Mouse (Mus musculus) forebrain, embryonic 16.5 days (tissue): ENCODE data around the gene Heca. TPM values are rescaled to one million over a fixed set of nuclear protein-coding genes. Genes with fewer than 3 reads are reported as not detected.
"Not testable (repeated sequence)": the region's sequence is repeated elsewhere in the genome, so short reads cannot be mapped to it uniquely, and the experiment has no call there.

Experiments
- ATAC-seq: fragments of 200-750 bp; cut with Nextera tagmentation; 2 replicates; pipeline ENCODE4 v1.8.0; 2017; ENCODE audit warnings: mild to moderate bottlenecking, moderate library complexity
- H3K27ac ChIP-seq: fragments of 300-500 bp; sonication (generic); 2 replicates; pipeline ENCODE4 v1.5.1; 2014; ENCODE audit warnings: low read length, control low read depth
- H3K27me3 ChIP-seq: fragments of 300-500 bp; sonication (generic); replicated peaks from 2 replicates; pipeline ENCODE4 v1.6.1; 2014; ENCODE audit warnings: low read length; ENCODE audit not compliant: control insufficient read depth, insufficient read depth
- H3K36me3 ChIP-seq: fragments of 300-500 bp; sonication (generic); 2 replicates; pipeline ENCODE4 v1.6.1; 2014; ENCODE audit not compliant: control insufficient read depth, insufficient read depth
- H3K4me1 ChIP-seq: fragments of 300-500 bp; sonication (generic); replicated peaks from 2 replicates; pipeline ENCODE4 v1.6.1; 2014; ENCODE audit warnings: low read length; ENCODE audit not compliant: control insufficient read depth, insufficient read depth
- H3K4me2 ChIP-seq: fragments of 300-500 bp; sonication (generic); 2 replicates; pipeline ENCODE4 v1.6.1; 2014; ENCODE audit warnings: mild to moderate bottlenecking, low read length, control low read depth
- H3K4me3 ChIP-seq: fragments of 300-500 bp; sonication (generic); replicated peaks from 2 replicates; pipeline ENCODE4 v1.5.1; 2014; ENCODE audit warnings: mild to moderate bottlenecking, low read length, control low read depth
- H3K9ac ChIP-seq: fragments of 300-500 bp; sonication (generic); replicated peaks from 2 replicates; pipeline ENCODE4 v1.6.1; 2014; ENCODE audit warnings: low read depth, low read length, control low read depth
- H3K9me3 ChIP-seq: fragments of 300-500 bp; sonication (generic); 2 replicates; pipeline ENCODE4 v1.6.1; 2016; ENCODE audit warnings: low read length; ENCODE audit not compliant: control insufficient read depth
- WGBS: fragments of 180-500 bp; shearing (Covaris S2); extraction: QIAGEN DNeasy Blood & Tissue Kit; methylation state at CpG from one replicate; pipeline ENCODE4 v1.1.7; 2014; 5-methylcytosine and 5-hydroxymethylcytosine counted together
- polyA plus RNA-seq: library from polyadenylated mRNA; unstranded; fragments of >200 nt; fragmentation: Nextera tagmentation; extraction: Ambion mirVana; gene quantifications from 2 replicates; pipeline ENCODE4 v1.2.1, GENCODE M21; 2015

Gene Heca
- polyA plus RNA-seq, 1 experiment from 2014 or later, result 7.0 TPM

DNA sequence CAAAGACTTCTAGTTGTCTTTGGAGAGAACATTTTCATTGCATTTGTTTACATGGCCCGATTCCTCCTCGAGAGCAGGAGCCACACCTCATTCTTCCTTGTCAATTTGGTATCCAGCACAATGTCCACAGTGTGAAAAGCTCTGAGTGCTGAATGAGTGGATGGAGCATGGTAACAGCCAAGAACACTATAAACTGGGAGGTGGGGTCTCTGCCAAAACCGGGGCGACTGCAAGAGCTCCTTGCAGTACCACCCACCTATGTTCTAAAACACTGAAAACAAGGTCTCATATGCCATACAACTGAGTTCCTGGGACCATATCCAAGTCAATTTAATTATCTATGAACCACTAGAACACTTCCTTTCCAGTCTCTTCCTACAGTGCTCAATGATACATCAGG lies 39.1 kb downstream of the Heca start:
- no peak overlapping the region for H3K9ac ChIP-seq
- no peak overlapping the region for H3K27ac ChIP-seq
- peaks cover 4% of the 10 kb centered on the region; the same call in 1 of the 2 replicates for H3K36me3 ChIP-seq
- 69% methylated on average over 4 of the region's 4 CpGs for WGBS
- no peak overlapping the region for H3K4me3 ChIP-seq
- no peak for ATAC-seq
- no peaks in the 10 kb centered on the region for H3K27me3 ChIP-seq
- no peaks in the 10 kb centered on the region for H3K4me1 ChIP-seq
- H3K9me3 ChIP-seq, result no peaks in the 10 kb centered on the region
- no peak overlapping the region for H3K4me2 ChIP-seq

DNA sequence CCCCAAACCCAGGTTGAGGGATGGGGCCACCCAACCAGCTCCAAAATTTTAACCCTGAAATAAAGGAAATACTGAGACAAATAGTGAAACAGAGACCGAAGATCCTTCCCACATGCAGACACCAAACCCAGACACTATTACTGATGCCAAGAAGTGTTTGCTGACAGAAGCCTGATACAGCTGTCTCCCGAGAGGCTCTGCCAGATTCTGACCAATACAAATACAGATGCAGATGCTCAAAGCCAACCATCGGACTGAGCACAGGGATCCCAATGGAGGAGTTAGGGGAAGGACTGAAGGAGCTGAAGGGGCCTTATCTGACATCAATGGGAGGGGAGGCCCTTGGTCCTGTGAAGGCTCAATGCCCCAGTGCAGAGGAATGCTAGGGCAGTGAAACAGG lies 41.5 kb downstream of the Heca start:
- 78% methylated on average over 3 of the region's 3 CpGs for WGBS
- H3K36me3 ChIP-seq, H3K9me3 ChIP-seq, H3K27me3 ChIP-seq, H3K4me3 ChIP-seq, H3K27ac ChIP-seq, H3K9ac ChIP-seq, H3K4me1 ChIP-seq, H3K4me2 ChIP-seq, ATAC-seq: not testable (repeated sequence)

DNA sequence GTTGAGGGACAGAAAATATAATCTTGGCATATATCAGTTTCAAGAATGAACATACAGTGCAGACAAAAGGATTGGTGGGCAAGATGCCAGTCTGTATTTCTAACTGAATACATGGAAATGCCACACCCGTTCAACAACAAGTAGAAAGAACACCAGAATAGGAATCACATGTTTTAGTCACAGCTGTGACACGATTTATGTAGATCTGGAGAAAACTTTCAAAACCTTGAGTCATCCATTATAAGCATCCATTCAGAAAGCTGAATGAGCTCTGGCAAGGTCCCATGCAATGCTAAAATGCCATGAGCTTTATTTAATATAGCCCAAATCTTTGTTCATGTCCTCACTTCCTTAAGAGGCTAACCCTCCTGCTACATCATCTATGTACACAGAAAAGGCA lies 44.4 kb downstream of the Heca start:
- peaks cover 17% of the 10 kb centered on the region for H3K36me3 ChIP-seq
- no peak overlapping the region for H3K4me2 ChIP-seq
- H3K27me3 ChIP-seq, result no peaks in the 10 kb centered on the region
- H3K4me1 ChIP-seq, result no peaks in the 10 kb centered on the region
- no peak for ATAC-seq
- no peak overlapping the region for H3K4me3 ChIP-seq
- WGBS, result 92% methylated on average over 2 of the region's 2 CpGs
- H3K9me3 ChIP-seq, result no peaks in the 10 kb centered on the region
- no peak overlapping the region for H3K27ac ChIP-seq
- no peak overlapping the region for H3K9ac ChIP-seq

DNA sequence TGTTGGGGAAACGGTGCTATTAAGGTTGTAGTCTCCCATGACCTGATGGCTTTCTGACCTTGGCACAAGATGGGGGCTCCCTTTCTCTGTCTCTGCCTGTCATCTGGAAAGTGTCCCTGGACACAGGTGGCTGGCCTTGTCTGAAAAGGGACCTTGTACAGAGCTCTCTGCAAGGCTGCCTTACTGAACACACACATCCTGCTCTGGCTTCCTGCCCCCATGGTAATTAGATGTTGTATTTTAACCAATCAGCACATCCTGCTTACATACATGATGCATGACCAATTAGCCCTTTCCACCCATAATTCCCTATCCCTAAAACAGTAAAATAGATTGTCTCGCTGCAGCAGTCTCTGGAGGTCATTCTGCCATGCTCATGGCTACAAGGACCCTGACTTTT lies 67.1 kb downstream of the Heca start:
- WGBS, result 87% methylated on average over 2 of the region's 2 CpGs
- H3K9ac ChIP-seq, result no peak overlapping the region
- no peak for ATAC-seq
- H3K27ac ChIP-seq, result no peak overlapping the region
- no peaks in the 10 kb centered on the region for H3K27me3 ChIP-seq
- no peak overlapping the region for H3K4me2 ChIP-seq
- H3K4me3 ChIP-seq, result no peak overlapping the region
- H3K4me1 ChIP-seq, result no peaks in the 10 kb centered on the region
- no peaks in the 10 kb centered on the region for H3K9me3 ChIP-seq
- no peaks in the 10 kb centered on the region for H3K36me3 ChIP-seq

DNA sequence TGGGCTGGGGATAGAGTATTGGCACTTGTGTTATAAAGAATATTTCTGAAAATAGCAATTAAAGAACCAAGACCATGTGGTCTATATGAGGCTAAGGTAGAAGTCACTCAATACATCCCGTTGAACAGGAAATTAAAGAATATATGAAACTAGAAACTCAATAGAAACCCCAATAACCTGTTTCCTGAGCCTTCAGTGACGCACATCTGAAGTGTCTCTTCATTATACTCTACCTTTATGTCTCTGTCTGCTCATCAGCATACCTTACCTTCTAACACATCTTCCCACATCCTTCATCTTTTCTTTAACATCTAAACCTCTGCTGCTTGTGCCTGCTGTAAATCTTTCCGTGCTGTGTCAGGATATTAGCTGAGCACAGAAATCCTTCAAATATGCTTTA lies 67.8 kb downstream of the Heca start:
- no peaks in the 10 kb centered on the region for H3K36me3 ChIP-seq
- H3K9ac ChIP-seq, result no peak overlapping the region
- 89% methylated on average over 3 of the region's 3 CpGs for WGBS
- H3K4me3 ChIP-seq, result no peak overlapping the region
- H3K27ac ChIP-seq, result no peak overlapping the region
- H3K9me3 ChIP-seq, result no peaks in the 10 kb centered on the region
- no peak for ATAC-seq
- H3K4me2 ChIP-seq, result no peak overlapping the region
- H3K4me1 ChIP-seq, result no peaks in the 10 kb centered on the region
- H3K27me3 ChIP-seq, result no peaks in the 10 kb centered on the region

DNA sequence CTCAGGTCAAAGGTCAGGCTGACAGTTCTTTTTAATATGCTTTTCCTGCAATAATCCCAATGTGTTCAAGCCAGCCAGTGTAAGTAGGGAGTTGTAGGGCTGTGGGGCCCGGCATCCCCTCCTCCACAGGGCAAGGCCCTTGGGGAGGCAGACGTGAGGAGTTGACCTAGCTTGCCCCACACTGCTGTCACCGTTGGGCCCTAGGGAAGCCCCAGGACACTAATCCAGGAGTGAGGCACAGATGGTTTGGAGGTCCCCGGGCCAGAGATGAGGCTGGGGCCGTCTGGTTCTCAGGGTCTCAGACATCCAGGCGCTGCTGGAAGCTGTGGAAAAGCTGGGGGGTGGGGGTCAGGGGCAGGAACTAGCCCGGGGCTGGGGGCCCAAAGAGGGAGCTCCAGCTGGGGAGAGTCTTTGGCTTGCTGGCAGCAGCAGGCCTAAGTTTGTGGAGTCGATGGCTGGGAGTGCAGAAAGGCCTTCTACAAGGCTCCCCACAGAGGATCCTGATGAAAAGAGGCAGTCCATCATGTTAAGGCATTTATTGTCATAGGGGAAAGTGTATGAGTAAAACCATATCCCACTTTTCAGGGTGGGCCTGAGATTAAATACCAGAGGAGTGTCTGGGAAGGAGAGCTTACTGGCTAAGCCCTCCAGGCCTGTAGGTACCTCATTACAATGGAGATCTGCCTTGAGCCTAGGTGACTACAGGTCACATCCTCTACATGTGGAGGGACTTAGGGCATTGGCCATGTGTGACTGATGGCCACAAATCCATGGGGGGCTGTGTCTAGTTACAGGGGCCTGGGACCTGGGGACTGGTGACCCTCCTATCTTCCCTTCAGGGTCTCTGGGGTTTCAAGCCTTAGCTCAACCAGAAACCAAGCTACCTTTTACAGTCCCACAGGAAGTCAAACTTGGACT lies 69.6 kb downstream of the Heca start:
- Histone ChIP-seq H3K4me3 (no peak overlapping the region), H3K9me3 (no peaks in the 10 kb centered on the region), H3K27me3 (no peaks in the 10 kb centered on the region), H3K36me3 (no peaks in the 10 kb centered on the region), H3K4me2 (no peak overlapping the region), H3K9ac (no peak overlapping the region), H3K4me1 (no peaks in the 10 kb centered on the region), H3K27ac (no peak overlapping the region)
- 55% methylated on average over 8 of the region's 8 CpGs for WGBS
- ATAC-seq, result no peak

DNA sequence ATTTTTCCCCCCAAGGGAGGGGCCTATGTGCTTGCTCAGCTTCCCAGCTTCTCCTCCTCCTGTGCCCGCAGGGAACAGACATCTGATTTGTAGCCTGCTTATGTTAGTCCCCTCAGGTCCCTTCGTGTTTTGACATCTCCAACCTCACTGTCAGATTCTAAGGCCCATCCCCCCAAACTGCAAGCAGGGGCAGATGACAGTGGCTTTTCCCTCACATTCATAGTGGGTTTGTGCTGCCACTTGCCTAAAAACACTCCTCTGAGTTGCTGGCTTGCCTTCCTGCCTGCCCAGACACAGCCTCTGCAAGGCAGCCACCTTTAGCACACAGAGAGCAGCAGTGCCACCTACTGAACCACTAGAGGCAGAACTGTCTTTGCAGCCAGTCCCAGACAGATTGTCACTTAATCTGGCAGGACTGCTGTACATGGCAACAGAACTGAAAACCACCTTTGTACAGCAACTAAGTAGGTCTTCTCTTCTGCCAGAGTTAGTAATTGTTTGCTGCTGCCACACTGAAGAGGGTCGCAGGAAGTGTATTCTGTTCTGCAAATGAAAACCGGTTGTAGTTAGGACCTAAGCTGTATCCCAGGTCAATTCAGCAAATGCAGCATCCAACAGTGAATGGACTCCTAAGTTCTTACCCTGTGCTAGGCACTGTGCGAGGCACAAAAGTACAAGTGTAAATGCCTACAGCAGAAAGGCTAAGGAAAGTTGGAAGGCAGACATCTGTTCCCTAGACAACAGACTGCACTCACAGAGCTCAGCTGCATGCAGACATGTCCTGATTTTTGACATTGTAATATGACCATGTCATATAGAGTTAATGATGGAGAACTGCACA lies 77.8 kb downstream of the Heca start:
- Histone ChIP-seq H3K4me2 (no peak overlapping the region), H3K36me3 (no peaks in the 10 kb centered on the region), H3K4me1 (peaks cover 3% of the 10 kb centered on the region), H3K4me3 (no peak overlapping the region), H3K27me3 (no peaks in the 10 kb centered on the region), H3K9ac (no peak overlapping the region), H3K9me3 (no peaks in the 10 kb centered on the region), H3K27ac (no peak overlapping the region)
- WGBS, result 32% methylated on average over 5 of the region's 5 CpGs
- peak; percentile 98 for ATAC-seq

DNA sequence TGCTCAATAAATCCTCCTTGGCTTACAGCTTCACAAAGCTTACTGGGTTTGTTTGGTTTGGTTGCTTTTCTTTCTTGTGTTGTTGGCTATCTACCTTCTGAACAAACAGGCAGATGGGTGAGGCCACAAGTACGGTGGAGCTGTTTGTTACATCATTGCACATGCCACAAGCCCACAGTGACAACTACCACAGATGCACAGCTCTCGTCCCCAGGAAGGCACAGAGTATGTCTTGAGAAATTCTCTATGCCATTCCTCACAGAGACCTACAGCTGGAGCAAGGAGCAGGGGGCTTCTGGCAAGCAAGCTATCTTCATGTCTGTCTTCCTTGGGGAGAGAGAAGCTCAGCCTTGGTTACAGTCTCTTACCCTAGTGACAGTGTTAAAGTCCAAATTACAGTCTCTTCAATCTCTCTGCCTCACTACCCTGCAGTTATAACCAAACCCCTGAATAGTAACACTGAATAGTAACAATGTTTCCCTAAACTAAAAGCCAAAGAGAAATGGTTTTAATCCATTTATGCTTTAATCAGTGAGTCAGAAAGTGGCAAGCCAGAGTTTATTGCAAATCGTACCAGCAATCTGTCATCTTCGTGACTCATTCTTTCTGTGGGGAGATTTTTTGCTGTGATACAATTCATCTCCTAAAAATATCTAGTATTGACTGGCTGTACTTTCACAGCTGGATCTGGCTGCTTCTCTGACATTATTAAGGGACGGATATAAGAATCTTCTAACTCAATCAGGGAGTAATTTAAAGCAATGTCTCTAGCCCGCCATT lies 87.0 kb downstream of the Heca start:
- 0 out of 2 replicates have a peak, but pooled peaks cover 2% of the 10 kb centered on the region for H3K9me3 ChIP-seq
- no peaks in the 10 kb centered on the region for H3K36me3 ChIP-seq
- no peak overlapping the region for H3K9ac ChIP-seq
- ATAC-seq, result no peak
- no peaks in the 10 kb centered on the region for H3K27me3 ChIP-seq
- H3K4me2 ChIP-seq, result no peak overlapping the region
- no peak overlapping the region for H3K27ac ChIP-seq
- H3K4me3 ChIP-seq, result no peak overlapping the region
- H3K4me1 ChIP-seq, result no peaks in the 10 kb centered on the region
- 75% methylated on average over 6 of the region's 6 CpGs for WGBS
